Mouse (Mus musculus): ENCODE measurements around the gene Gm10912. TPM values are rescaled to one million over a fixed set of nuclear protein-coding genes. Genes with fewer than 3 reads are reported as not detected.
"Not testable (repeated sequence)": the region's sequence is repeated elsewhere in the genome, so short reads cannot be mapped to it uniquely, and the experiment has no call there.

Gm10912 gene
- polyA plus RNA-seq, 1 experiment from 2014 or later: not detected

GRCm38 (mm10) chr2:104098529-104099230 is 33.1 kb downstream of the Gm10912 start:
- 47% methylated on average over 3 of the region's 3 CpGs for WGBS
- H3K4me2 ChIP-seq (replicated peaks; ENCODE audit: low read depth, low read length): no peak overlapping the region
- no peak for DNase-seq (ENCODE audit: low spot score)
- no peaks in the 10 kb centered on the region for H3K27me3 ChIP-seq (ENCODE audit: control insufficient read depth, insufficient read depth, low read length)
- H3K9me3 ChIP-seq (ENCODE audit: control insufficient read depth, low read length): no peaks in the 10 kb centered on the region
- no peak overlapping the region for H3K27ac ChIP-seq (ENCODE audit: low read depth, low read length)
- no peak overlapping the region for H3K9ac ChIP-seq (ENCODE audit: low read depth, low read length)
- H3K4me1 ChIP-seq (replicated peaks; ENCODE audit: control insufficient read depth, insufficient read depth, low read length): peaks cover 5% of the 10 kb centered on the region; the same call in 1 of the 2 replicates
- no peaks in the 10 kb centered on the region for H3K36me3 ChIP-seq (ENCODE audit: control insufficient read depth, insufficient read depth, low read length)
- ATAC-seq (ENCODE audit: low FRiP score): no peak
- no peak overlapping the region for H3K4me3 ChIP-seq (ENCODE audit: low read depth, low read length)

- Histone ChIP-seq H3K36me3 (ENCODE audit: control insufficient read depth, insufficient read depth, low read length) (no peaks in the 10 kb centered on the region), H3K27ac (ENCODE audit: low read depth, low read length) (no peak overlapping the region), H3K9ac (ENCODE audit: low read depth, low read length) (no peak overlapping the region), H3K4me3 (ENCODE audit: low read depth, low read length) (no peak overlapping the region), H3K4me2 (replicated peaks; ENCODE audit: low read depth, low read length) (no peak overlapping the region), H3K27me3 (ENCODE audit: control insufficient read depth, insufficient read depth, low read length) (no peaks in the 10 kb centered on the region), H3K9me3 (ENCODE audit: control insufficient read depth, low read length) (no peaks in the 10 kb centered on the region), H3K4me1 (replicated peaks; ENCODE audit: control insufficient read depth, insufficient read depth, low read length) (peaks cover 5% of the 10 kb centered on the region; the same call in 1 of the 2 replicates)
- DNase-seq (ENCODE audit: low spot score) (no peak), ATAC-seq (ENCODE audit: low FRiP score) (no peak)
- 96% methylated on average over 2 of the region's 2 CpGs for WGBS
Observed at GRCm38 (mm10) chr2:104099231-104099585, 33.6 kb downstream of the Gm10912 start.

GRCm38 (mm10) chr2:104099946-104100345 is 34.3 kb downstream of the Gm10912 start:
- Histone ChIP-seq H3K4me3 (ENCODE audit: low read depth, low read length) (no peak overlapping the region), H3K4me1 (replicated peaks; ENCODE audit: control insufficient read depth, insufficient read depth, low read length) (peaks cover 5% of the 10 kb centered on the region; the same call in 1 of the 2 replicates), H3K27me3 (ENCODE audit: control insufficient read depth, insufficient read depth, low read length) (no peaks in the 10 kb centered on the region), H3K27ac (ENCODE audit: low read depth, low read length) (no peak overlapping the region), H3K9me3 (ENCODE audit: control insufficient read depth, low read length) (no peaks in the 10 kb centered on the region), H3K36me3 (ENCODE audit: control insufficient read depth, insufficient read depth, low read length) (no peaks in the 10 kb centered on the region), H3K4me2 (replicated peaks; ENCODE audit: low read depth, low read length) (no peak overlapping the region), H3K9ac (ENCODE audit: low read depth, low read length) (no peak overlapping the region)
- 55% methylated on average over 1 of the region's 1 CpGs for WGBS
- ATAC-seq (ENCODE audit: low FRiP score) (no peak), DNase-seq (ENCODE audit: low spot score) (no peak)

- ATAC-seq (ENCODE audit: low FRiP score) (no peak), DNase-seq (ENCODE audit: low spot score) (no peak)
- Histone ChIP-seq H3K4me1 (replicated peaks; ENCODE audit: control insufficient read depth, insufficient read depth, low read length) (no peaks in the 10 kb centered on the region), H3K9me3 (ENCODE audit: control insufficient read depth, low read length) (no peaks in the 10 kb centered on the region), H3K36me3 (ENCODE audit: control insufficient read depth, insufficient read depth, low read length) (no peaks in the 10 kb centered on the region), H3K27me3 (ENCODE audit: control insufficient read depth, insufficient read depth, low read length) (no peaks in the 10 kb centered on the region), H3K4me2 (replicated peaks; ENCODE audit: low read depth, low read length) (no peak overlapping the region), H3K4me3 (ENCODE audit: low read depth, low read length) (no peak overlapping the region), H3K9ac (ENCODE audit: low read depth, low read length) (no peak overlapping the region), H3K27ac (ENCODE audit: low read depth, low read length) (no peak overlapping the region)
- 88% methylated on average over 6 of the region's 6 CpGs for WGBS
Observed at GRCm38 (mm10) chr2:104104800-104105199, 39.2 kb downstream of the Gm10912 start.

- DNase-seq (ENCODE audit: low spot score); H3K4me2 ChIP-seq (replicated peaks; ENCODE audit: low read depth, low read length); H3K4me3 ChIP-seq (ENCODE audit: low read depth, low read length); H3K27ac ChIP-seq (ENCODE audit: low read depth, low read length); H3K4me1 ChIP-seq (replicated peaks; ENCODE audit: control insufficient read depth, insufficient read depth, low read length); H3K9me3 ChIP-seq (ENCODE audit: control insufficient read depth, low read length); H3K27me3 ChIP-seq (ENCODE audit: control insufficient read depth, insufficient read depth, low read length); H3K36me3 ChIP-seq (ENCODE audit: control insufficient read depth, insufficient read depth, low read length); H3K9ac ChIP-seq (ENCODE audit: low read depth, low read length); ATAC-seq (ENCODE audit: low FRiP score): not testable (repeated sequence)
- 90% methylated on average over 2 of the region's 2 CpGs for WGBS
Observed at GRCm38 (mm10) chr2:104109021-104109420, 43.4 kb downstream of the Gm10912 start.

- DNase-seq (ENCODE audit: low spot score): no peak
- Histone ChIP-seq H3K4me2 (replicated peaks; ENCODE audit: low read depth, low read length) (no peak overlapping the region), H3K27ac (ENCODE audit: low read depth, low read length) (no peak overlapping the region)
Observed at GRCm38 (mm10) chr2:104109528-104109927, 43.9 kb downstream of the Gm10912 start.

GRCm38 (mm10) chr2:104110031-104110430 is 44.4 kb downstream of the Gm10912 start:
- WGBS: 91% methylated on average over 4 of the region's 4 CpGs
- Histone ChIP-seq H3K4me3 (ENCODE audit: low read depth, low read length) (no peak overlapping the region), H3K27me3 (ENCODE audit: control insufficient read depth, insufficient read depth, low read length) (no peaks in the 10 kb centered on the region), H3K9ac (ENCODE audit: low read depth, low read length) (no peak overlapping the region), H3K9me3 (ENCODE audit: control insufficient read depth, low read length) (no peaks in the 10 kb centered on the region), H3K27ac (ENCODE audit: low read depth, low read length) (no peak overlapping the region), H3K4me2 (replicated peaks; ENCODE audit: low read depth, low read length) (no peak overlapping the region), H3K4me1 (replicated peaks; ENCODE audit: control insufficient read depth, insufficient read depth, low read length) (no peaks in the 10 kb centered on the region), H3K36me3 (ENCODE audit: control insufficient read depth, insufficient read depth, low read length) (no peaks in the 10 kb centered on the region)
- DNase-seq (ENCODE audit: low spot score): no peak
- ATAC-seq (ENCODE audit: low FRiP score): no peak

More at GRCm38 (mm10) chr2:104109528-104109927, 43.9 kb downstream of the Gm10912 start:
- Histone ChIP-seq H3K9ac (ENCODE audit: low read depth, low read length) (no peak overlapping the region), H3K36me3 (ENCODE audit: control insufficient read depth, insufficient read depth, low read length) (no peaks in the 10 kb centered on the region), H3K4me3 (ENCODE audit: low read depth, low read length) (no peak overlapping the region), H3K4me1 (replicated peaks; ENCODE audit: control insufficient read depth, insufficient read depth, low read length) (no peaks in the 10 kb centered on the region), H3K9me3 (ENCODE audit: control insufficient read depth, low read length) (no peaks in the 10 kb centered on the region), H3K27me3 (ENCODE audit: control insufficient read depth, insufficient read depth, low read length) (no peaks in the 10 kb centered on the region)
- ATAC-seq (ENCODE audit: low FRiP score): no peak
- WGBS: 65% methylated on average over 2 of the region's 2 CpGs

- DNase-seq (ENCODE audit: low spot score); H3K9me3 ChIP-seq (ENCODE audit: control insufficient read depth, low read length); H3K4me2 ChIP-seq (replicated peaks; ENCODE audit: low read depth, low read length); ATAC-seq (ENCODE audit: low FRiP score); H3K27ac ChIP-seq (ENCODE audit: low read depth, low read length); H3K4me3 ChIP-seq (ENCODE audit: low read depth, low read length); H3K36me3 ChIP-seq (ENCODE audit: control insufficient read depth, insufficient read depth, low read length); H3K27me3 ChIP-seq (ENCODE audit: control insufficient read depth, insufficient read depth, low read length); H3K4me1 ChIP-seq (replicated peaks; ENCODE audit: control insufficient read depth, insufficient read depth, low read length); H3K9ac ChIP-seq (ENCODE audit: low read depth, low read length): not testable (repeated sequence)
- WGBS: no CpG with 5 or more reads among the region's 1 CpGs
Observed at GRCm38 (mm10) chr2:104111170-104111797, 45.7 kb downstream of the Gm10912 start.

- H3K4me3 ChIP-seq (ENCODE audit: low read depth, low read length); ATAC-seq (ENCODE audit: low FRiP score); H3K4me1 ChIP-seq (replicated peaks; ENCODE audit: control insufficient read depth, insufficient read depth, low read length); H3K9me3 ChIP-seq (ENCODE audit: control insufficient read depth, low read length); H3K9ac ChIP-seq (ENCODE audit: low read depth, low read length); H3K4me2 ChIP-seq (replicated peaks; ENCODE audit: low read depth, low read length); DNase-seq (ENCODE audit: low spot score); H3K36me3 ChIP-seq (ENCODE audit: control insufficient read depth, insufficient read depth, low read length); H3K27me3 ChIP-seq (ENCODE audit: control insufficient read depth, insufficient read depth, low read length); H3K27ac ChIP-seq (ENCODE audit: low read depth, low read length): not testable (repeated sequence)
Observed at GRCm38 (mm10) chr2:104113563-104113962, 47.9 kb downstream of the Gm10912 start.
